Mouse (Mus musculus): ENCODE measurements around the gene Dph1. TPM values are rescaled to one million over a fixed set of nuclear protein-coding genes. Genes with fewer than 3 reads are reported as not detected.

Gene Dph1
- polyA plus RNA-seq, 1 experiment: 16.6 TPM

- Histone ChIP-seq H3K27me3 (ENCODE audit: control insufficient read depth, insufficient read depth, low read length, poor library complexity, severe bottlenecking) (no peaks in the 10 kb centered on the region), H3K4me3 (ENCODE audit: low read depth, low read length) (no peak overlapping the region), H3K4me1 (ENCODE audit: control insufficient read depth, insufficient read depth, low read length) (peaks cover 6% of the 10 kb centered on the region), H3K9me3 (replicated peaks; ENCODE audit: control insufficient read depth, insufficient read depth, low read length, poor library complexity, severe bottlenecking) (no peaks in the 10 kb centered on the region), H3K36me3 (ENCODE audit: control insufficient read depth, insufficient read depth, low read length, poor library complexity, severe bottlenecking) (no peaks in the 10 kb centered on the region), H3K27ac (ENCODE audit: insufficient read depth, low read length) (no peak overlapping the region), H3K9ac (ENCODE audit: low read depth, poor library complexity, severe bottlenecking) (no peak overlapping the region)
- TF ChIP-seq POLR2A (IDR thresholded peaks at IDR 0.05; ENCODE audit: insufficient read depth, low read length) (no peak), EP300 (IDR thresholded peaks at IDR 0.05; ENCODE audit: insufficient read depth, low read depth, low read length) (no peak), CTCF (IDR thresholded peaks at IDR 0.05; ENCODE audit: low read depth, low read length) (no peak)
These were observed 9.9 kb upstream of the Dph1 start for GRCm38 (mm10) chr11:75200935-75201334.

DNA sequence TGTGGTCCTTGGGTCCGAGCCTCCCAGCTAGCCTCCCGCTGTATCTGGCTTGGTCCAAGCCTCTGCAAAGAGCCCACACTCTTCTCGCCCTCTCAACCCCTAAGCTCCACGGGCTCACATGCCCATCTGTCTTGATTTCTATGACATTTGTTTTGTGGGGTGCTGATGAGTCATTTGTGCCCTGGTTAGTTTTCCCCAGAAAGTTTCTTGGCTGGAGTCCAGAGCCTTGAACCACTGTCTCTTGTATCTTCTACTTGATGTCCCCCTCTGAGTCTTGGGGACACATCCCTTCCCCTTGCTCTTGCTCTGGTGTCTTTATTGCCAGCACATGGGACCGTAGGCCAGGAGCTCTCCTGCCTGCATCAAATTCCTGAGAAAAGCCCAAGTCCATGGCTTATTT is 8.9 kb upstream of the Dph1 start:
- H3K9me3 ChIP-seq (replicated peaks; ENCODE audit: control insufficient read depth, insufficient read depth, low read length, poor library complexity, severe bottlenecking): no peaks in the 10 kb centered on the region
- peaks cover 2% of the 10 kb centered on the region for H3K4me1 ChIP-seq (ENCODE audit: control insufficient read depth, insufficient read depth, low read length)
- no peak overlapping the region for H3K4me3 ChIP-seq (ENCODE audit: low read depth, low read length)
- no peak overlapping the region for H3K27ac ChIP-seq (ENCODE audit: insufficient read depth, low read length)
- no peaks in the 10 kb centered on the region for H3K27me3 ChIP-seq (ENCODE audit: control insufficient read depth, insufficient read depth, low read length, poor library complexity, severe bottlenecking)
- no peak for TF ChIP-seq POLR2A (IDR thresholded peaks at IDR 0.05; ENCODE audit: insufficient read depth, low read length)
- TF ChIP-seq EP300 (IDR thresholded peaks at IDR 0.05; ENCODE audit: insufficient read depth, low read depth, low read length): no peak
- no peak for TF ChIP-seq CTCF (IDR thresholded peaks at IDR 0.05; ENCODE audit: low read depth, low read length)
- H3K36me3 ChIP-seq (ENCODE audit: control insufficient read depth, insufficient read depth, low read length, poor library complexity, severe bottlenecking): no peaks in the 10 kb centered on the region
- H3K9ac ChIP-seq (ENCODE audit: low read depth, poor library complexity, severe bottlenecking): no peak overlapping the region

DNA sequence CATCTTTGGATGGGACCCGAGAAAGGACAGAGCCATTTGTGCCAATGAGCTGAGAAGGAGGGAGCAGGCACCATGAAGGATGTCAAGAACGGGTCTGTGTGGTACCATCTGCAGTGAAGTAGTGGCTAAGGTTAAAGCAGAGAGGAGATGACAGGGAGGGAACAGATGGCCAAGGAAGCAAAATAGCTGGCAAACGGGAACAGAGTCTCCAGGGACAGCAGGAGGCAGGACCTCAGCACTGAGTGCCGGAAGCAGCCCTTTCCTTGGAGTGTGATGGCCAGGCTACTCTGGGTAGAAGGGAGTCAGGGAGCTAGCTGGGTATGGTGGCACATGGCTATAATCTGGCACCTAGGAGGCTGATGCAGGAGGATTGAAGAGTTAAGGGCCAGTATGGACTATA is 7.8 kb upstream of the Dph1 start:
- Histone ChIP-seq H3K4me3 (ENCODE audit: low read depth, low read length) (no peak overlapping the region), H3K9ac (ENCODE audit: low read depth, poor library complexity, severe bottlenecking) (no peak overlapping the region), H3K36me3 (ENCODE audit: control insufficient read depth, insufficient read depth, low read length, poor library complexity, severe bottlenecking) (no peaks in the 10 kb centered on the region), H3K27ac (ENCODE audit: insufficient read depth, low read length) (no peak overlapping the region), H3K27me3 (ENCODE audit: control insufficient read depth, insufficient read depth, low read length, poor library complexity, severe bottlenecking) (0 out of 2 replicates have a peak, but pooled peaks cover 4% of the 10 kb centered on the region), H3K4me1 (ENCODE audit: control insufficient read depth, insufficient read depth, low read length) (peaks cover 2% of the 10 kb centered on the region), H3K9me3 (replicated peaks; ENCODE audit: control insufficient read depth, insufficient read depth, low read length, poor library complexity, severe bottlenecking) (no peaks in the 10 kb centered on the region)
- TF ChIP-seq EP300 (IDR thresholded peaks at IDR 0.05; ENCODE audit: insufficient read depth, low read depth, low read length) (no peak), POLR2A (IDR thresholded peaks at IDR 0.05; ENCODE audit: insufficient read depth, low read length) (no peak), CTCF (IDR thresholded peaks at IDR 0.05; ENCODE audit: low read depth, low read length) (no peak)

DNA sequence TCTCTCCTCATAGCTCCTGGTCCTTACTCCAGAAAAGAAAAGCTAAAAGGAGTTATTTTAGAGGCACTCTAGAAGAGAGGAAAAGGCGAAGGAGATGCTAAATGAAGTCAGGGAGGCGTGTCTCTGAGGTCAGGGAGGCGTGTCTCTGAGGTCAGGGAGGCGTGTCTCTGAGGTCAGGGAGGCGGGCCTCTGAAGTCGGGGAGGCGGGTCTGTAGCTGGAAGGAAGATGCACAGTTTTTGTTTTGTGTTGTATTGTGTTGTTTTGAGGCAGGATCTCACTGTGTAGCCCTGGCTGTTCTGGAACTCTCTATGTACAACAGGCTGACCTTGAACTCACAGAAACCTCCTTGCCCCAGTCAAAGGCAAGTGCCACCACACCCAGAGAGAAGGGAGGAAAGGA is 6.9 kb upstream of the Dph1 start:
- H3K27me3 ChIP-seq (ENCODE audit: control insufficient read depth, insufficient read depth, low read length, poor library complexity, severe bottlenecking): peaks cover 7% of the 10 kb centered on the region; the same call in 1 of the 2 replicates
- no peak overlapping the region for H3K4me3 ChIP-seq (ENCODE audit: low read depth, low read length)

DNA sequence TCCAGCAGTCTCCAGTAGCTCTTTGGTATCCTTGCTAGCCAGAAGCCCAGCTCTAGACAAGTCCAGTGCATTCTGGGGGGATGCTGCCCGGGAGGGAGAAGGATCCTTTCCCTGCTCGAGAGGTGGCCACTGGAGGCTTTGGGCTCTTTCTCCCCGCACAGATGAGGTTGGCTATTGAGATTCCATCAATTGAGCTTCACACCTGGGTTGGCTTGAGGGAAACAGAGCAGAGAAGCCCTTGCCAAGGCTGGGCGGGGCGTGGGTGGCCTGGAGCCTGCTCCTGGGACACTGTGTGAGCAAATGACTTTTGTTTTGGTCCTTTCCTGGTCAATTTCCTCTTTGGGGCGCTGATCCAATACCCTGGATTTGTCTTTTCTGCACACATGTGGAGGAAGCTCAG is 5.1 kb upstream of the Dph1 start:
- H3K27me3 ChIP-seq (ENCODE audit: control insufficient read depth, insufficient read depth, low read length, poor library complexity, severe bottlenecking): peaks cover 7% of the 10 kb centered on the region; the same call in 1 of the 2 replicates

More for the DNA sequence above, 6.9 kb upstream of the Dph1 start:
- no peaks in the 10 kb centered on the region for H3K36me3 ChIP-seq (ENCODE audit: control insufficient read depth, insufficient read depth, low read length, poor library complexity, severe bottlenecking)
- no peaks in the 10 kb centered on the region for H3K9me3 ChIP-seq (replicated peaks; ENCODE audit: control insufficient read depth, insufficient read depth, low read length, poor library complexity, severe bottlenecking)
- no peak overlapping the region for H3K9ac ChIP-seq (ENCODE audit: low read depth, poor library complexity, severe bottlenecking)
- no peak for TF ChIP-seq CTCF (IDR thresholded peaks at IDR 0.05; ENCODE audit: low read depth, low read length)
- TF ChIP-seq POLR2A (IDR thresholded peaks at IDR 0.05; ENCODE audit: insufficient read depth, low read length): no peak
- no peak for TF ChIP-seq EP300 (IDR thresholded peaks at IDR 0.05; ENCODE audit: insufficient read depth, low read depth, low read length)
- no peak overlapping the region for H3K27ac ChIP-seq (ENCODE audit: insufficient read depth, low read length)
- peaks cover 2% of the 10 kb centered on the region for H3K4me1 ChIP-seq (ENCODE audit: control insufficient read depth, insufficient read depth, low read length)

GRCm38 (mm10) chr11:75194850-75195461 is 3.9 kb upstream of the Dph1 start:
- TF ChIP-seq CTCF (IDR thresholded peaks at IDR 0.05; ENCODE audit: low read depth, low read length) (no peak), EP300 (IDR thresholded peaks at IDR 0.05; ENCODE audit: insufficient read depth, low read depth, low read length) (no peak; the same call in 1 of the 2 replicates), POLR2A (IDR thresholded peaks at IDR 0.05; ENCODE audit: insufficient read depth, low read length) (no peak)
- no peaks in the 10 kb centered on the region for H3K9me3 ChIP-seq (replicated peaks; ENCODE audit: control insufficient read depth, insufficient read depth, low read length, poor library complexity, severe bottlenecking)
- H3K27ac ChIP-seq (ENCODE audit: insufficient read depth, low read length): no peak overlapping the region
- H3K36me3 ChIP-seq (ENCODE audit: control insufficient read depth, insufficient read depth, low read length, poor library complexity, severe bottlenecking): no peaks in the 10 kb centered on the region
- H3K4me3 ChIP-seq (ENCODE audit: low read depth, low read length): peak overlapping the region; percentile 70
- peaks cover 7% of the 10 kb centered on the region; the same call in 1 of the 2 replicates for H3K27me3 ChIP-seq (ENCODE audit: control insufficient read depth, insufficient read depth, low read length, poor library complexity, severe bottlenecking)
- H3K4me1 ChIP-seq (ENCODE audit: control insufficient read depth, insufficient read depth, low read length): peaks cover 2% of the 10 kb centered on the region
- H3K9ac ChIP-seq (ENCODE audit: low read depth, poor library complexity, severe bottlenecking): peak overlapping the region; percentile 81

More for the DNA sequence above, 5.1 kb upstream of the Dph1 start:
- TF ChIP-seq POLR2A (IDR thresholded peaks at IDR 0.05; ENCODE audit: insufficient read depth, low read length): no peak
- TF ChIP-seq CTCF (IDR thresholded peaks at IDR 0.05; ENCODE audit: low read depth, low read length): no peak
- TF ChIP-seq EP300 (IDR thresholded peaks at IDR 0.05; ENCODE audit: insufficient read depth, low read depth, low read length): no peak
- no peaks in the 10 kb centered on the region for H3K36me3 ChIP-seq (ENCODE audit: control insufficient read depth, insufficient read depth, low read length, poor library complexity, severe bottlenecking)
- H3K4me3 ChIP-seq (ENCODE audit: low read depth, low read length): no peak overlapping the region
- H3K9ac ChIP-seq (ENCODE audit: low read depth, poor library complexity, severe bottlenecking): no peak overlapping the region
- no peaks in the 10 kb centered on the region for H3K9me3 ChIP-seq (replicated peaks; ENCODE audit: control insufficient read depth, insufficient read depth, low read length, poor library complexity, severe bottlenecking)
- peaks cover 2% of the 10 kb centered on the region for H3K4me1 ChIP-seq (ENCODE audit: control insufficient read depth, insufficient read depth, low read length)
- no peak overlapping the region for H3K27ac ChIP-seq (ENCODE audit: insufficient read depth, low read length)
